Mouse (Mus musculus) left cerebral cortex, adult 8-10 months (tissue): ENCODE data around the gene Lcat. TPM values are rescaled to one million over a fixed set of nuclear protein-coding genes. Genes with fewer than 3 reads are reported as not detected.

Experiments used
- DNase-seq, 2 experiments: peaks; one replicate each; pipeline ENCODE4 v3.0.0; 2022; ENCODE audit warnings: low spot score in 2 of 2
- total RNA-seq, 4 experiments: library from RNA; stranded (reverse); gene quantifications; 2 replicates each; pipeline ENCODE4 v1.2.4; 2022

The Lcat gene
- total RNA-seq, 4 experiments from 2014 or later, result 19.5 to 27.1 (median 23.5) TPM

DNA sequence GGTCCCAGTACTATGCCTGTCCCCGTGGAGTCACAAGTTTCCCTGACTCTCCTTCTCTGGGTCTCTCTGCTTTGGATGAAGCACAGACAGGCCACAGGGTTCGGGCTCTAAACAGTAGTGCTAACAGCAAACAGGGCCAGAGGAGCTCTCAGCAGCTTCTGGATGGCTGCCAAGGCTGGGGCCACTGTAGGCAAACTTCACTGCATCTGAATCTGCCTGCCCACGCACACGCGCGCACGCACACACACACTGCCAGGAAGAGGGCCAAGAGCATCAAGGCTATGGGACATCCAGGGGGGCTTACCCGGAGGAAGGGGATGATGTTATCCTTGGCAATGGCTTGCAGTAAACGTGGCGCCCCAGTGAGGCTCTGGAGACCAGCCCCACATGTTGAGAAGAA lies 6.2 kb upstream of the Lcat start:
- DNase-seq, result no peak

- no peak for DNase-seq
Observed at GRCm38 (mm10) chr8:105942542-105942941, 640 bp downstream of the Lcat start.

DNA sequence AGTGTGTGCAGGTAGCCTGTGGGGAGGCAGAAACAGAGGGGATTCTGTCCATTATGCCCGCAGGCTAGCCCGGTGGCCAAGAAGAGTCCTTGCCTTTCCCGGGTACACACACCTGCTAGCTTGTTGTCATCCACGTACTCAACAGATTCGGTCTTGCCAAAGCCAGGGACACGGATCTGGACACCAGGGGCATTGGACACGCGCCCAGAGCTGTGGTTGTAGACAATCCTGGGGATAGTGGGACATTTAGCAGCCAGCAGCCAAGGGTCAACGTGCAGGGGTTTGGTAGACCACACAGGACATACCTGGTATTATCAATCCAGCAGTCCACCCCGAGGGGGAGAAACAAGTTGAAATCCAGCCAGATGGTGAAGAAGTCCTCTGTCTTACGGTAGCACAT lies 1.2 kb downstream of the Lcat start:
- no peak for DNase-seq

GRCm38 (mm10) chr8:105938306-105938669 lies 4.9 kb downstream of the Lcat start, which contains the start of gene Psmb10:
Gene Psmb10, minus strand, starts transcription at chr8:105938444.
- DNase-seq, result no peak

- DNase-seq, result peak in 1 of 2 experiments; percentile 60
Observed at GRCm38 (mm10) chr8:105937496-105938305, 5.5 kb downstream of the Lcat start.

DNA sequence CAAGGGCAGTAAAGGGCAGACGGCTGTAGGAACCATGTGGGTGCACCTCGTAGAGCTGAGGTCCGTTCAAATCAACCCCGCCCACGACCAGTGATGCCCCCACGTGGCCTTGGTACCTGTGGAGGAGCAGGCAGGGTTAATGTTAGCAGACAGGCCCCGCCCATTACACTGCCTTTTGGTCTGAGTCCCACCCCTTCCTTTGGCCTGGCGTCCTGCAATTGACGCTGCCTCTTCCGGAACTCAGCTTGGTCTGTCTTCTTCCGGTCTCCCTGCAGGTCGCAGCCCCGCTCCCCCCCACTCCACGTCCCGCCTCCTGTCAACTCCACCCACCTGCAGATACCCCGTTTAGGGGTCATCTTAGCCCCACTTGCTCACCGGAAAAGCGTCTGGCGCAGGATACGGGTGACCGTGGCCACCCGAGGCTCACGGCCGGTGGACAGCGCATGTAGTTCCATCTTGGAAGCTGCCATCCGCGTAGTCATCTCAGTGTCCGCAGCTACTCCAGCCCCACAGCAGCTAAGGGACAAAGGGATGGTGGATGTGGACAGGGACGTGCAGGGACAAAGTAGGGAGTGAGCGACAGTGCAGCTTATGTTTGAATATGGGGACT lies 6.2 kb downstream of the Lcat start:
- peak; percentile 71 to 92 for DNase-seq

- no peak for DNase-seq
Observed at GRCm38 (mm10) chr8:105935863-105936603, 7.1 kb downstream of the Lcat start.

DNA sequence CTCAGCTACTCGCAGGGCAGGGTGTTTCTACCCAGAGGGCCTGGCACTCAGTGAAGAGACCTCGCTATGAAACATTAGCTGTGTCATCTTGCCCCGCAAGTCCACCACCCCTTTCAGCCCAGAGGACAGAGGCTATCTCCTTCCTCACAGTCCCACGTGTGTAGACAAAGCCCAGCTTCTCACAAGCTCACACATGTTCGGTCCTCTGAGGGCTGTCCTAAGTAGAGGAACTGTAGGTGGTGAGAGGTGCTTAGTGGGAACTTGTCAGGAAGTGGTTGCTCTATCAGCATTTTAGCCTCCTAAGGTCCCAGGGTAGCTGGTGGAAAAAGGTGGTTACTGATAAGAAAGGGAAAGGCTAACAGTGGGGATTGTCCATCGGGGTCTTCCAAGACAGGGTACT lies 8.1 kb downstream of the Lcat start:
- DNase-seq, result no peak

DNA sequence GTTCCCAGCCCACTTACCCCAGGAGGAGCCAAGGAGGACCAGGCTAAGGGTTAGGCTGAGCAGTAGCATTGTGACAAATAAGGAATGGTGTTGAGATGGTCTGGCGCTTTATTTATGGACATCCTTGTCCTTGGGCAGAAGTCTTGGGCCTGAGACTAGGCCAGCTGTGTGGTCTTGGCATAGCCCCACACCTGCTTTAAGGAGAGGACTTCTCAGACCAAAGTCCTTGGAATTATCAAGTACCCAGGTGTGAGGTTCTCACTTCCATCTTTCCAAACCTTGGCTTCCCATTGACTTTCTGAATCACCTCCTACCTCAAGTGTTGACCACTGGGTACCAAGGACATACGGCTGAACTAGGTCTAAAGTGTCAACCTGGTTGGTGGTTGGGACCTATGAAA lies 9.4 kb downstream of the Lcat start, which contains the start of gene Ctrl:
TSS of gene Ctrl (minus strand) at position 101 of the 400 bp plus-strand sequence.
- DNase-seq, result no peak

GRCm38 (mm10) chr8:105932525-105932924 lies 10.7 kb downstream of the Lcat start:
- no peak for DNase-seq

DNA sequence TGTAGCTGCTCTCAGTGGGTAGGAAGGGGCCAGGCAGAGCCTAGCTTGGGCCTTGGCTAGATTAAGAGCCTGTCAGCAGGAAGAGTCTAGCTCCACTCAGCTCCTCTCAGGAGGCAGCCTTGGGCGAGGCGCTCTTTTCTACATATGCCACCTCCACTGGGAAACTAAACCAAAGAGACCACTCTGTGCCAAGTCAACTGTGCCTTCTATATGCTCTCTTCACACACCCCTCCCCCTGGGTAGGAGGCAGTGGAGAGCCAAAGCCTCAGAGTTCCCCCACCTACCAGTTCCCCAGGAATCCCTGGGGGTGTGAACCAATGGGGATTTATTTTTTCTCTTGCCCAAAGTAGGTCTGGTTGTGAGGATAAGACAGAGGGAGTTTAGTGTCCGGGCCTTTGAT lies 11.9 kb downstream of the Lcat start:
- peak in 1 of 2 experiments; percentile 80 for DNase-seq

DNA sequence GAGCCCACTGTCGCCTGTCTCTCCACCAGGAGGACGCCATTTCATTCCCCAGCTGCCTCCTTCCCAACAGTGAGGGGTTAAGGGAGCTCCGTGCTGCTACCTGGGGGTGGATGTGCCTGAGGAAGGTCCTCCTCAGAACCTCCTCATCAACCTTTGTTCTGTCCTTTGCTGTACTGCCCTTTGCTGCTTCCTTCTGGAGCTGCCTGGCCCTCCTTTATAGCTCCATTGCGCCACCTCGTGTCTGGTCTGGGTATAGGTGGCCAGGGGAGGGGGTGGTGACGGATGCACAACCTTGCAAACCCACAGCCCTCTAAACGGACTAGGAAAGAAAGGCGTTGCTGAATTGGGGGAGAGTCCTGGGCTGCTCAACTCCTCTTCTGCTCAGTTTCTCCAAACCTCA lies 12.6 kb downstream of the Lcat start:
- peak in 1 of 2 experiments; percentile 84 for DNase-seq

DNA sequence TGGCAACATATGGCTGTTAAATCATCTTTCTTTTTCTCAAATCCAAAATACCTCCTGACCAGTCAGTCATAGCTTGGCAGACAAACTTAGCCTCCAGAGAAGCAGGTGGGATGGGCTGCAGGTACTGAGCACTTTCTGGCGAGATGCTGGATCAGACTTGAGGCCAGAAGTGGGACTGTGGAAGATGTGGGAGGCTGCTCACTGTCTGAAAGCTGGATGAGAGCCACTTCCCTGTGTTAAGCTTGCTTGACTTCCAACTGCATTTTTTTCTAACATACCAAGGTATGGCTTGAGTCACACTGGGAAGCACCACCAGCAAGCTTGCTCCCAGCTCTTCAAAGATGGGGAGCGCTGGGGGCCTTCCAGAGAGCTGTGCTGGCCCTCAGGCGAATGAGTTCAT lies 18.1 kb downstream of the Lcat start:
- peak in 1 of 2 experiments; percentile 73 for DNase-seq

GRCm38 (mm10) chr8:105919390-105919789 lies 23.8 kb downstream of the Lcat start:
- no peak for DNase-seq

DNA sequence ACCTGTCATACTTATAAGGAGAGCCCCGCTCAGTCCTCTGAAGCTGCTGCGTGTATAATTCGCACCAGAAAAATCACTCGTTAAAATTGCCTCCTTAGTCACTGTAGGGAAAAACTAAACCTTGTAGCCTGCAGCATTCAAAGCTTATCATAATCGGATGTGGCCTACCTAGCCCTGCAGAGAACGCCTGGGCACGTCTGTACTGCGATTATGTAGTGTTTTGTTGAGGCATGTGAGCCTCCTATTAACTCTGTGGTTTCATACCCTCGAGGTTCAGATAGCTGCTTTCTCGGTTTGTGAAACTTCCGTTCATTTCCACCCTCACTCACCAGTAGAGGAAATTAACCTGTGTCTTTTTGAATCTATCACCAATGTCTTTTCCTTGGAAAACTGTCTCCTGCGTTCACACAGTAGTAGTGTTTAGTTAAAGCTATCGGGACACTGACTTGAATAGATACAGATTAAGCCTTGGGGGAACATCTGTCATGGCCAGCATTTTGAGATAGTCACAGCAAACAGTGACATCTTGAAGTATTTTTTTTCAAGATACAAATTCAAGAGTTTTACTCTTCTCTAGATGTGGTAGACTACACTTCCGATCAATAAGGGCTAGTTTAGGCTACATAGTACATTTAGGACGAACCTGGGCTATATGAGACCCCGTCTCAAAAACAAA lies 42.1 kb downstream of the Lcat start:
- no peak for DNase-seq

GRCm38 (mm10) chr8:105900180-105900940 lies 42.8 kb downstream of the Lcat start, which contains the start of gene Pskh1:
Gene Pskh1, plus strand, starts transcription at chr8:105900441.
- peak; percentile 86 to 90 for DNase-seq

GRCm38 (mm10) chr8:105897801-105898480 lies 45.2 kb downstream of the Lcat start:
- DNase-seq, result no peak

- peak; percentile 59 to 88 for DNase-seq
Observed at GRCm38 (mm10) chr8:105893339-105893738, 49.8 kb downstream of the Lcat start, which contains the start of gene Nrn1l. Gene Nrn1l, plus strand, starts transcription at chr8:105893567.

DNA sequence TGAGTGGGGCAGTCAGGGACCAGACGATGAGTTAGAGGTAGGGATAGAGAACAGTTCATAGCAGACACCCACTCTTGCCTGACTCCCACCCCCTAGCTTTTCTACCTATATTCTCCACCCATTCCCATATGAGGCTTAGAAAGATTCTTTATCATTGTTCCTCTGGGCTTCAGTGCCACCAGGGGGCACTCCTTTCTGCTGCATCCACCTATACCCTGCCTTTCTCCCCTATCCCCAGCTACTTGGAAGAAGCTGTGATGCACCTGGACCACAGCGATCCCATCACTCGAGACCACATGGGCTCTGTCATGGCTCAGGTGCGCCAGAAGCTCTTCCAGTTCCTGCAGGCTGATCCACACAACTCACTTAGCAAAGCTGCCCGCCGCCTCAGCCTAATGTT lies 50.8 kb downstream of the Lcat start:
- DNase-seq, result no peak

- no peak for DNase-seq
Observed at GRCm38 (mm10) chr8:105890870-105891269, 52.3 kb downstream of the Lcat start.
